Mouse (Mus musculus): ENCODE data around the gene Mad2l2. TPM values are rescaled to one million over a fixed set of nuclear protein-coding genes. Genes with fewer than 3 reads are reported as not detected.

The Mad2l2 gene
- polyA plus RNA-seq, 1 experiment = 332 TPM

- no peaks in the 10 kb centered on the region for H3K36me3 ChIP-seq (ENCODE audit: control insufficient read depth, insufficient read depth, low read length)
These were observed 22.4 kb upstream of the Mad2l2 start for GRCm38 (mm10) chr4:148107621-148108291.

GRCm38 (mm10) chr4:148108565-148109100, 21.6 kb upstream of the Mad2l2 start:
- TF ChIP-seq CTCF (IDR thresholded peaks at IDR 0.05; ENCODE audit: control insufficient read depth, insufficient read depth, insufficient replicate concordance, low read depth, low read length) (no peak), POLR2A (IDR thresholded peaks at IDR 0.05; ENCODE audit: control insufficient read depth, low read depth, low read length) (no peak)
- Histone ChIP-seq H3K27me3 (ENCODE audit: control insufficient read depth, insufficient read depth, low read length) (no peaks in the 10 kb centered on the region), H3K27ac (ENCODE audit: control insufficient read depth, insufficient read depth, low read depth, low read length) (no peak overlapping the region), H3K36me3 (ENCODE audit: control insufficient read depth, insufficient read depth, low read length) (no peaks in the 10 kb centered on the region), H3K4me3 (ENCODE audit: control insufficient read depth, low read depth, low read length) (no peak overlapping the region), H3K4me1 (ENCODE audit: control insufficient read depth, insufficient read depth, low read length) (peaks cover 6% of the 10 kb centered on the region)

More at GRCm38 (mm10) chr4:148107621-148108291, 22.4 kb upstream of the Mad2l2 start:
- H3K4me1 ChIP-seq (ENCODE audit: control insufficient read depth, insufficient read depth, low read length) = peaks cover 6% of the 10 kb centered on the region
- no peak overlapping the region for H3K4me3 ChIP-seq (ENCODE audit: control insufficient read depth, low read depth, low read length)
- TF ChIP-seq CTCF (IDR thresholded peaks at IDR 0.05; ENCODE audit: control insufficient read depth, insufficient read depth, insufficient replicate concordance, low read depth, low read length) (no peak), POLR2A (IDR thresholded peaks at IDR 0.05; ENCODE audit: control insufficient read depth, low read depth, low read length) (no peak)
- H3K27me3 ChIP-seq (ENCODE audit: control insufficient read depth, insufficient read depth, low read length) = no peaks in the 10 kb centered on the region
- no peak overlapping the region for H3K27ac ChIP-seq (ENCODE audit: control insufficient read depth, insufficient read depth, low read depth, low read length)

- Histone ChIP-seq H3K4me3 (ENCODE audit: control insufficient read depth, low read depth, low read length) (no peak overlapping the region), H3K27ac (ENCODE audit: control insufficient read depth, insufficient read depth, low read depth, low read length) (no peak overlapping the region), H3K27me3 (ENCODE audit: control insufficient read depth, insufficient read depth, low read length) (no peaks in the 10 kb centered on the region), H3K4me1 (ENCODE audit: control insufficient read depth, insufficient read depth, low read length) (peaks cover 6% of the 10 kb centered on the region), H3K36me3 (ENCODE audit: control insufficient read depth, insufficient read depth, low read length) (no peaks in the 10 kb centered on the region)
- TF ChIP-seq POLR2A (IDR thresholded peaks at IDR 0.05; ENCODE audit: control insufficient read depth, low read depth, low read length) = no peak
- no peak for TF ChIP-seq CTCF (IDR thresholded peaks at IDR 0.05; ENCODE audit: control insufficient read depth, insufficient read depth, insufficient replicate concordance, low read depth, low read length)
These were observed 21.0 kb upstream of the Mad2l2 start for GRCm38 (mm10) chr4:148109215-148109614.

- peaks cover 2% of the 10 kb centered on the region for H3K4me1 ChIP-seq (ENCODE audit: control insufficient read depth, insufficient read depth, low read length)
- H3K36me3 ChIP-seq (ENCODE audit: control insufficient read depth, insufficient read depth, low read length) = no peaks in the 10 kb centered on the region
- H3K4me3 ChIP-seq (ENCODE audit: control insufficient read depth, low read depth, low read length) = no peak overlapping the region
- TF ChIP-seq CTCF (IDR thresholded peaks at IDR 0.05; ENCODE audit: control insufficient read depth, insufficient read depth, insufficient replicate concordance, low read depth, low read length) (no peak), POLR2A (IDR thresholded peaks at IDR 0.05; ENCODE audit: control insufficient read depth, low read depth, low read length) (no peak)
- H3K27ac ChIP-seq (ENCODE audit: control insufficient read depth, insufficient read depth, low read depth, low read length) = no peak overlapping the region
- H3K27me3 ChIP-seq (ENCODE audit: control insufficient read depth, insufficient read depth, low read length) = no peaks in the 10 kb centered on the region
These were observed 17.7 kb upstream of the Mad2l2 start for GRCm38 (mm10) chr4:148112519-148112918.

- no peaks in the 10 kb centered on the region for H3K27me3 ChIP-seq (ENCODE audit: control insufficient read depth, insufficient read depth, low read length)
- no peaks in the 10 kb centered on the region for H3K36me3 ChIP-seq (ENCODE audit: control insufficient read depth, insufficient read depth, low read length)
- TF ChIP-seq POLR2A (IDR thresholded peaks at IDR 0.05; ENCODE audit: control insufficient read depth, low read depth, low read length) (no peak), CTCF (IDR thresholded peaks at IDR 0.05; ENCODE audit: control insufficient read depth, insufficient read depth, insufficient replicate concordance, low read depth, low read length) (peak; percentile 97; the same call in 1 of the 2 replicates)
- H3K27ac ChIP-seq (ENCODE audit: control insufficient read depth, insufficient read depth, low read depth, low read length) = no peak overlapping the region
- no peak overlapping the region for H3K4me3 ChIP-seq (ENCODE audit: control insufficient read depth, low read depth, low read length)
- H3K4me1 ChIP-seq (ENCODE audit: control insufficient read depth, insufficient read depth, low read length) = no peaks in the 10 kb centered on the region
These were observed 15.3 kb upstream of the Mad2l2 start for GRCm38 (mm10) chr4:148114758-148115391.

- H3K27me3 ChIP-seq (ENCODE audit: control insufficient read depth, insufficient read depth, low read length) = no peaks in the 10 kb centered on the region
- H3K36me3 ChIP-seq (ENCODE audit: control insufficient read depth, insufficient read depth, low read length) = no peaks in the 10 kb centered on the region
- TF ChIP-seq POLR2A (IDR thresholded peaks at IDR 0.05; ENCODE audit: control insufficient read depth, low read depth, low read length) = no peak
- TF ChIP-seq CTCF (IDR thresholded peaks at IDR 0.05; ENCODE audit: control insufficient read depth, insufficient read depth, insufficient replicate concordance, low read depth, low read length) = 0 out of 2 replicates have a peak, but pooled peaks have one; percentile 21
- H3K4me1 ChIP-seq (ENCODE audit: control insufficient read depth, insufficient read depth, low read length) = no peaks in the 10 kb centered on the region
- no peak overlapping the region; the same call in 1 of the 2 replicates for H3K4me3 ChIP-seq (ENCODE audit: control insufficient read depth, low read depth, low read length)
- no peak overlapping the region for H3K27ac ChIP-seq (ENCODE audit: control insufficient read depth, insufficient read depth, low read depth, low read length)
These were observed 14.7 kb upstream of the Mad2l2 start for GRCm38 (mm10) chr4:148115467-148115866.

GRCm38 (mm10) chr4:148116657-148117056, 13.5 kb upstream of the Mad2l2 start:
- H3K4me3 ChIP-seq (ENCODE audit: control insufficient read depth, low read depth, low read length) = no peak overlapping the region
- no peaks in the 10 kb centered on the region for H3K27me3 ChIP-seq (ENCODE audit: control insufficient read depth, insufficient read depth, low read length)
- no peak overlapping the region for H3K27ac ChIP-seq (ENCODE audit: control insufficient read depth, insufficient read depth, low read depth, low read length)
- no peaks in the 10 kb centered on the region for H3K36me3 ChIP-seq (ENCODE audit: control insufficient read depth, insufficient read depth, low read length)
- TF ChIP-seq CTCF (IDR thresholded peaks at IDR 0.05; ENCODE audit: control insufficient read depth, insufficient read depth, insufficient replicate concordance, low read depth, low read length) (peak; percentile 51; the same call in 1 of the 2 replicates), POLR2A (IDR thresholded peaks at IDR 0.05; ENCODE audit: control insufficient read depth, low read depth, low read length) (no peak)
- H3K4me1 ChIP-seq (ENCODE audit: control insufficient read depth, insufficient read depth, low read length) = no peaks in the 10 kb centered on the region

All from testis, adult 2 months (tissue).